Mouse (Mus musculus) embryonic stem cell, embryonic (primary cell): ENCODE results near the gene Panx1.

Experiments
- CTCF ChIA-PET, 4 experiments: fragments of 300-600 bp in 2 of 4; fragments of 350-600 bp in 2 of 4; sonication (Branson Sonifier 250); formaldehyde crosslinking; loops; one replicate each; lab custom pipeline; 2022; ENCODE audit warnings: inconsistent platforms in 2 of 4; lab: Charles Lee
- POLR2A ChIA-PET, 4 experiments: fragments of 300-600 bp in 2 of 4; fragments of 350-600 bp in 2 of 4; sonication (Branson Sonifier 250); formaldehyde crosslinking; loops; one replicate each; lab custom pipeline; 2022; ENCODE audit warnings: antibody characterized with exemption in 4 of 4, inconsistent platforms in 1 of 4; lab: Charles Lee

The Panx1 gene

GRCm38 (mm10) chr9:14954659-14955058 is 90.6 kb downstream of the Panx1 start:
- CTCF ChIA-PET: interaction anchor here in 1 of 4 experiments (0.6 kb wide), 1 partner anchor 9 kb away, joined by 3 read pairs; no protein-coding TSS in a partner anchor

More at GRCm38 (mm10) chr9:14954659-14955058, 90.6 kb downstream of the Panx1 start:
- POLR2A ChIA-PET: no interaction called here
